Mouse (Mus musculus) G1E (cell line): ENCODE results near the gene Agtrap. TPM values are rescaled to one million over a fixed set of nuclear protein-coding genes. Genes with fewer than 3 reads are reported as not detected.

Experiments used
- ATAC-seq: 2 replicates; pipeline ENCODE4 v1.8.0; 2016; ENCODE audit warnings: mild to moderate bottlenecking; ENCODE audit not compliant: insufficient number of reproducible peaks, poor library complexity, low FRiP score, severe bottlenecking; ENCODE audit errors: extremely low read depth
- DNase-seq: peaks from one replicate; pipeline ENCODE4 v3.0.0; 2012; ENCODE audit warnings: low spot score
- H3K27me3 ChIP-seq: 2 replicates; pipeline ENCODE4 v1.6.1; 2012; ENCODE audit warnings: mild to moderate bottlenecking, low read length, inconsistent platforms; ENCODE audit not compliant: insufficient read depth
- H3K36me3 ChIP-seq: replicated peaks from 2 replicates; pipeline ENCODE3; 2012; ENCODE audit warnings: mild to moderate bottlenecking, inconsistent platforms
- H3K4me1 ChIP-seq: 2 replicates; pipeline ENCODE4 v1.6.1; 2012; ENCODE audit warnings: low read depth, low read length, inconsistent platforms, mixed read lengths; ENCODE audit not compliant: insufficient read depth
- H3K4me3 ChIP-seq: 2 replicates; pipeline ENCODE4 v1.5.1; 2012; ENCODE audit warnings: low read depth, mild to moderate bottlenecking, inconsistent platforms, low read length, moderate library complexity, mixed read lengths
- H3K9me3 ChIP-seq: replicated peaks from 2 replicates; pipeline ENCODE4 v1.6.1; 2012; ENCODE audit warnings: inconsistent platforms
- CTCF ChIP-seq: IDR thresholded peaks from 2 replicates; pipeline ENCODE4 v1.5.1; 2012; ENCODE audit warnings: low read depth, low read length, inconsistent platforms, mixed read lengths
- GATA1 ChIP-seq: IDR thresholded peaks from 2 replicates; pipeline ENCODE4 v1.6.1; 2012; ENCODE audit warnings: borderline replicate concordance, low read length, inconsistent platforms, mixed read lengths
- GATA2 ChIP-seq: IDR thresholded peaks from 2 replicates; pipeline ENCODE4 v1.6.1; 2012; ENCODE audit warnings: low read depth, low read length, inconsistent platforms, borderline replicate concordance
- POLR2AphosphoS5 ChIP-seq: IDR thresholded peaks from 2 replicates; pipeline ENCODE4 v1.6.1; 2012; ENCODE audit warnings: low read depth, low read length, inconsistent platforms; ENCODE audit not compliant: insufficient replicate concordance
- TAL1 ChIP-seq: conservative IDR thresholded peaks from 2 replicates; pipeline ENCODE4 v1.6.1; 2012; ENCODE audit warnings: low read depth, low read length, inconsistent platforms, mixed read lengths
- polyA plus RNA-seq: library from polyadenylated mRNA; stranded (reverse); fragments of >175 nt; gene quantifications from 2 replicates; pipeline ENCODE4 v1.2.3, GENCODE M21; 2012
- total RNA-seq, 2 experiments: library from RNA; stranded (forward) in 1 of 2; stranded (reverse) in 1 of 2; fragments of 200-1000 nt in 1 of 2; fragments of >200 nt in 1 of 2; fragmentation: Nextera tagmentation in 1 of 2; gene quantifications; 2 replicates each; pipeline ENCODE4 v1.2.3; 2014 to 2017

Gene Agtrap
- total and polyA plus RNA-seq, 3 experiments: 6.4 to 9.4 (median 7.7) TPM

DNA sequence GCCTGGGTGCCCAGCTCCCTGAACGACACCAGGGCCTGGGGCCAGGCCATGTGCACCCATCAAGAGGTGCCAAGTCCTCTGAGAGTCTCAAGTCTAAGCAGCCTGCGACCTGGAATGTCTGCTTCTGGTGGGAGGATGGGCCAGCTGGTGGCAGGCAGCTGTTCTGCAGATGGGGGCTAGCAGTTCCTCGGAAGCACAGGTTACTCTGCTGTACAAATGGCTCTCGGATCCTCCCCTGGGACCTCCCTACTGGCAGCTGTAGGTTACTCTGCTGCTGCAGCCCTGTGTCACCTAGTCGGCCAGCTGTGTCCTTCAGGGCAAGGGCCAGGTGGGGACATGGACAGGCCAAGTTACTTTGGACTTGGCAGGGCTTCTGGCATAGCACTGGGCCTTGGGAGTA, 16.3 kb downstream of the Agtrap start:
- H3K27me3 ChIP-seq: peaks cover 41% of the 10 kb centered on the region
- no peak overlapping the region for H3K4me3 ChIP-seq
- DNase-seq (no peak), ATAC-seq (no peak)
- no peaks in the 10 kb centered on the region; the same call in 1 of the 2 replicates for H3K4me1 ChIP-seq
- no peaks in the 10 kb centered on the region for H3K9me3 ChIP-seq
- no peaks in the 10 kb centered on the region for H3K36me3 ChIP-seq
- TF ChIP-seq POLR2AphosphoS5 (no peak), GATA1 (no peak), GATA2 (no peak), CTCF (no peak)

DNA sequence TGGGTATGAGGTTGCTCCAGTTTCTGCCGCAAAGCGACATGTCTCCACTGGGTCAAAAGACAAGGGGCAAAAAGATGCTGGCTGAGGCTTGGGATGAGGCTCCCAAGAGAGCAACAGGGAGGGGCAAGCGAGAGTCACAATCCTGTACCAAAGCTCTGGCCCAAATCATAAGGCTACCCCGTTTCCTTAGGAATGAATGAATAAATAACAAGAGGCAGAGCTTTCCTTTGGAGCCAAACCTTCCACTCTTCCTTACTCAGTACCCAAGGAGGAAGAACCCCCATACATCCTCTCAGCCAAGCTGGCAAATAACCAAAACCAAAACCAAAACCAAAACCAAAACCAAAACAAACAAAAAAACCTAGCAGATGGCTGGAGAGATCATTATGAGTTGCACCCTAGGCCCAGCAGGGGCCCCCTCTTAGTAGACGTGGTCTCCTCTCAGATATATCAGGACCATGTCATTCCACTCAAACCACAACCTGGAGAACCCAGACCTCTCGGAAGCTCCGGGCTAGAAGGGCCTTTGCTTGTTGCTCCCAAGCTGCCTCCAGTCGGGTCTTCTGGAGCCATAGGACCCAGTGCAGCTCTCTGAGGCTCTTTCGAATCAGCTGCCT, 18.1 kb downstream of the Agtrap start:
- H3K4me1 ChIP-seq: no peaks in the 10 kb centered on the region; the same call in 1 of the 2 replicates
- no peaks in the 10 kb centered on the region for H3K36me3 ChIP-seq
- H3K27me3 ChIP-seq: peaks cover 49% of the 10 kb centered on the region
- no peak overlapping the region for H3K4me3 ChIP-seq
- TF ChIP-seq GATA2 (no peak), TAL1 (no peak), GATA1 (no peak), POLR2AphosphoS5 (no peak), CTCF (no peak)
- ATAC-seq (no peak), DNase-seq (no peak)
- H3K9me3 ChIP-seq: no peaks in the 10 kb centered on the region

DNA sequence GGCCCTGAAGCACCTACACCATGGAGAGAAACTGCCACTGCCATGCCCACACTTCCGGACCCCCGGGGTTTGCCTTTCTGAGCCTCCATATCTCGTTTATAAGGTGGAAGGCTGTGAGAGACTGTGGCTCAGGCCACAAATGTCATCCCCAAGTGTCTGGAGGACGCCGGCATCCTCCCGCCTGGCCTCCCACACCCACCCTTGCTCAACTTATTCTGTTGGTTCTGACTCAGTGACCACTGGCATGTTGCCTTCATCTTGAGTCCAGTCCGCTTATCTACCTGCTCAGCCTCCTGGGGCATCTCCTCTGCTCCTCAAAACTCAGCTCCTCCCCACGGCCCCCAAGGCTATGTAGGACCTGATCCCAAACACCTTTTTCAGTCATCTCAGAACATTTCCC, 20.5 kb downstream of the Agtrap start:
- Histone ChIP-seq H3K36me3 (no peaks in the 10 kb centered on the region), H3K4me1 (no peaks in the 10 kb centered on the region; the same call in 1 of the 2 replicates), H3K27me3 (peaks cover 56% of the 10 kb centered on the region), H3K9me3 (no peaks in the 10 kb centered on the region), H3K4me3 (no peak overlapping the region)
- TF ChIP-seq GATA1: no peak
- no peak for TF ChIP-seq GATA2
- no peak for TF ChIP-seq TAL1
- no peak for TF ChIP-seq POLR2AphosphoS5
- no peak for TF ChIP-seq CTCF
- ATAC-seq: no peak
- no peak for DNase-seq

DNA sequence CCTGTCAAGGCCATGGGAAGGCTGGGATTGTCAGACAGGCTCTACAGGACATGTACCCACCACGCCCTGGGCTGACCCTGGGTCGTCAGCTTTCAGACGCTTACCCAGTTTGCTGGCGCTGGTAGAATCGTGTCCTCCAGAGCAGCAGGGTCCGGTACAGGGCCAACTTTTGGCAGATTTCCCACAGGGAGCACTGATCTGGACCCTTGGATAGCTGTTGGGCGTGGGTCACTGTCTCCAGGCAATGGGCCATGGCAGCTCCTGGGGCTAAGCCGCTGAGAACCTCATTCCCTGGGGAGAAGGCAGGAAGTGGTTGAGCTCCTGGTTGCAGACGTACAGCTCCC, 21.5 kb downstream of the Agtrap start:
- Histone ChIP-seq H3K9me3 (no peaks in the 10 kb centered on the region), H3K4me1 (no peaks in the 10 kb centered on the region; the same call in 1 of the 2 replicates), H3K27me3 (peaks cover 58% of the 10 kb centered on the region), H3K4me3 (no peak overlapping the region), H3K36me3 (no peaks in the 10 kb centered on the region)
- TF ChIP-seq GATA2 (no peak), POLR2AphosphoS5 (no peak)
- ATAC-seq (no peak), DNase-seq (no peak)

DNA sequence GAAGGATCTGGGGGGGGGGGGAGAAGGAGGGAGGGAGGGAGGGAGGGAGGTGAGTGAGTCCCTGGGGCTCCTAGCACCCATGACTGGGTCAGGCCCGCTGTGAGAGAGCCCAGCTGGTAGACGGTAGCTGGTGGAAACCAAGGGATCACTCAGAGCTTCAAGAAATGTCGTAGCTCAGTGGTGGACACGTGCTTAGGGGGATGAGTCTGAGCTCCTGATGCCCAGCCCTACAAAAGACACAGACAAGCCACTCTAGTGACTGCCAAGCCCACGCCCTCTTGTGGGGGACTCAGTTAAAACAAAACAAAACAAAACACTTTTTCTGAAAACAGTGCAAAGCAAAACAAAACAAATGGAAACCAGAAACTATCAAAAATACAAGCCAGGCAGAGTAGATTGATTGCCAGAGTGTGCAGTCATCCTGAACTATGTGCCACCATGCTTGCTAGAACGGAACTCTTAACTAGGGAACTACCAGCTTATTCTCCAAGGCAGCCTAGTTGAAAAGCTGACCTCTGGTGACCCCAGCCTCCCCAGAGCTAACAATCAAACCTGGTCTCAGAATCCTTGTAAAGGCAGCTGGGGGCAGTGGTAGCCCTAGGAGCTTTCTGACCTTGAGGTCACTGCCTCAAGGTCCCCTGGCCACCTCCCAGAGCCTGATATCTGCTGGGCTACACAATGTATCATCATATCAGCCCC, 22.0 kb downstream of the Agtrap start:
- Histone ChIP-seq H3K27me3 (peaks cover 57% of the 10 kb centered on the region), H3K4me1 (no peaks in the 10 kb centered on the region; the same call in 1 of the 2 replicates), H3K4me3 (no peak overlapping the region), H3K9me3 (no peaks in the 10 kb centered on the region), H3K36me3 (no peaks in the 10 kb centered on the region)
- ATAC-seq: peak; percentile 24; the same call in 1 of the 2 replicates
- TF ChIP-seq GATA2: no peak
- TF ChIP-seq TAL1: no peak
- TF ChIP-seq POLR2AphosphoS5: no peak
- no peak for TF ChIP-seq GATA1
- no peak for TF ChIP-seq CTCF
- DNase-seq: no peak

DNA sequence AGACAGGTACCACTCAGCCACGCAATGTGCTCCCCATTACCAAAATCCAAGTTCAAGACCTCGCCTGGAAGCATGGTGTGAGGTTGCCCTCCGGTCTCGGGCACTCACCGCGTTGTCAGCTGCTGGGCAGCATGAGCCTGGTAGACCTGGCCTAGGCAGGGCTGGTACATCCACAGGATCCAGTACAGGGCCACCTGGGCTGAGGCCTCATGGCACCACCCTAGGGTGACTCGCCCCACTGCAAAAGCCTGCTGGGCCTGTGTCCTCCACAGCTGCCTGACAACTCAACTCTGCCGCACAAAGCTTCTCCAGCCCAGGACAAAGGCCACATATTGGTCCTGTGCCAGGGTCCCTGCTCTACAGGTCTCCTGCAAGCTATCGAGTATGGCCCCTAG, 26.7 kb downstream of the Agtrap start:
- TF ChIP-seq GATA1 (no peak), POLR2AphosphoS5 (no peak), TAL1 (no peak), CTCF (no peak), GATA2 (no peak)
- H3K9me3 ChIP-seq: no peaks in the 10 kb centered on the region
- H3K4me1 ChIP-seq: peaks cover 3% of the 10 kb centered on the region; the same call in 1 of the 2 replicates
- peaks cover 34% of the 10 kb centered on the region for H3K27me3 ChIP-seq
- no peak overlapping the region for H3K4me3 ChIP-seq
- peaks cover 26% of the 10 kb centered on the region for H3K36me3 ChIP-seq
- no peak for DNase-seq
- no peak for ATAC-seq
